Mouse (Mus musculus) T-helper 2 cell (primary cell): ENCODE results near the gene Gm39115.
"Not testable (repeated sequence)": the region's sequence is repeated elsewhere in the genome, so short reads cannot be mapped to it uniquely, and the experiment has no call there.

Source experiments
- in situ Hi-C: fragments of 300-600 bp; cut with MboI, MseI; formaldehyde crosslinking; loops from one replicate; pipeline ENCODE4 v1.15.1; 2025; ENCODE audit warnings: high pct_unique_total_duplicates

Gm39115 gene

GRCm38 (mm10) chr7:142135934-142136333, at the start of gene Gm39115:
Gene Gm39115 (minus strand): TSS chr7:142136034.
- in situ Hi-C loops, result not testable (repeated sequence)

DNA sequence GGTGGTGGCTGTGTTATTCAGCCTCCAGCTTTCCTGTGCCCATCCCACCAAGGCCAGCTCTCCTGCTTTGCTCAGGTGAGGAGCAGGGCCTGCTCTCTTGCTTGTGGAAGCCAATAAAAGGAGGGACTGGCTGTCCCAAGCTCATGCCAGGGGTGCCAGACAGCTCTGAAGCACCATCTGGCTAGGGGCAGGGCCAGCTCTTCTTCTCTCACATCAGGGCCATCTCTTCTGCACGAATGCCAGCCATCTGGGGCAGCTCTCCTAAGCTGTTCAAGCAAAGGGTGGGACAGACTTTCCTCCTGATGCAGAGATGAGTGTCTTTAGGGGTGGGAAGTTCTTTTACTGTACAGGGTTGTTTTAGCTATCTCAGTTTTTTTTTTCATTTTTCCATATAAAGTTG, 45.2 kb upstream of the Gm39115 start:
- in situ Hi-C loops, result no loop called here

GRCm38 (mm10) chr7:142178685-142179084, 42.9 kb upstream of the Gm39115 start:
- in situ Hi-C loops, result no loop called here

- in situ Hi-C loops, result not testable (repeated sequence)
These were observed 40.1 kb upstream of the Gm39115 start, which contains the start of gene Krtap5-2 for GRCm38 (mm10) chr7:142175905-142176304. Gene Krtap5-2 (minus strand): TSS chr7:142176005.

DNA sequence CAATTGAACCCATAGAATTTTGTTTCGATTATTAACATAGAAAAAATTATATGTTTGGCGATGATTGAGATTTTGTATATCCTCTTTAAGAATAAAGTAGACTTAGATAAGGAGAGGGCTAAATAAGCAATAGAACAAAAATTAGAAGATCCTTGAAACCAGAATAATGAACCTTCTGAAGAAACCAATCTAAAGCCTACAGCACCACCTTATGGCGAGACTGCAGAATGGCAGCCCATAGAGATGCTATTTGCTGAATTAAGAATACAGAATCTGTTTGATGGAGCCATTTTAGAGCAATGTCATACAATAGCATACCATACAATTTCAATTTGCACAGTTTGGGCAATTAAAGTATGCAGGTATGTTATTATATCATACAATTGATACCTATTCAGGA, 34.0 kb upstream of the Gm39115 start:
- in situ Hi-C loops, result loop anchor here (10.0 kb wide), 1 partner anchor 295 kb away; no protein-coding TSS in a partner anchor

GRCm38 (mm10) chr7:142165639-142166038, 29.8 kb upstream of the Gm39115 start, which contains the start of gene Gm4553:
Gene Gm4553 (minus strand): TSS chr7:142165739.
- in situ Hi-C loops, result loop anchor here (10.0 kb wide), 1 partner anchor 291 kb away; no protein-coding TSS in a partner anchor

- in situ Hi-C loops, result no loop called here
These were observed 23.5 kb upstream of the Gm39115 start for GRCm38 (mm10) chr7:142159366-142159765.

- in situ Hi-C loops, result not testable (repeated sequence)
These were observed 21.2 kb upstream of the Gm39115 start, which contains the start of gene Gm29735 for GRCm38 (mm10) chr7:142157013-142157412. Gene Gm29735 (minus strand): TSS chr7:142157113.

- in situ Hi-C loops, result no loop called here
These were observed 19.5 kb upstream of the Gm39115 start for GRCm38 (mm10) chr7:142155308-142155707.

DNA sequence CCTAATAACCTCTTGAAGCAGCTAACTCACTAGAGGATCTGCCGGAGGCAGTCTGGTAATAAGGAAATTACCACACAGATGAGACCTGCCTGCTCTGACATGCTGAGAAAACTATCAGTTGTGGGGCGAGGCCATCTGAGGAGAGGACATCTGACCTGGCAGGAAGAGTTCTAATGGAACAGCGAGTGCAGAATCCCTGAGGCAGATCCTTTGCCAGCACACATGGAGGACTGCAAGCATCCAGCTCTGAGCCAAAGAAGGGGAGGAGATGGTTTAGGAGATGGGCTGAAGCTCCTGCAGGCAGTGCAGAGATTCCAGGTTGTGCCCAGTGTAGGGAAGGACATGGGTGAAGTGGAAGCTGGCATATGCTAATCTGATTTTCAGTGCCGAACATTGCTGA, 16.4 kb upstream of the Gm39115 start:
- in situ Hi-C loops, result no loop called here

DNA sequence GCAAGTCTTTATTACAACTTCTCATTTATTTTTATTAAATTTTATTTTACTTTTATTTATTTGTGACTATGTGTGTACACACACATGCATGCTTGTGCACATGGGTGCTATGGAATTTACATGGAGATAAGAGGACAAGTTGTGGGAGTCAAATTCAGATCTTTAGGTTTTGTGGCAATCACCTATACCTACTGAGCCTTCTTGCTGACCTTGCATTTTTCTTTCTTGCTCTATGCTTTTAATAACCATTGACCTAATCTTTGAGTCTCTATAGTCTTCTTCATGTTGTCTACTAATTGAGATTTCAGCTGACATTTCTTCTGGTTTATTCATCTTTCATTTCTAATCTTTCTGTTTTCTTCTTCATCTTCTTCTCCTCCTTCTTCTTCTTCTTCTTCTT, 12.8 kb upstream of the Gm39115 start:
- in situ Hi-C loops, result no loop called here

- in situ Hi-C loops, result no loop called here
These were observed 10.2 kb upstream of the Gm39115 start for GRCm38 (mm10) chr7:142146033-142146432.

- in situ Hi-C loops, result no loop called here
These were observed 9.6 kb upstream of the Gm39115 start for GRCm38 (mm10) chr7:142145413-142145940.

DNA sequence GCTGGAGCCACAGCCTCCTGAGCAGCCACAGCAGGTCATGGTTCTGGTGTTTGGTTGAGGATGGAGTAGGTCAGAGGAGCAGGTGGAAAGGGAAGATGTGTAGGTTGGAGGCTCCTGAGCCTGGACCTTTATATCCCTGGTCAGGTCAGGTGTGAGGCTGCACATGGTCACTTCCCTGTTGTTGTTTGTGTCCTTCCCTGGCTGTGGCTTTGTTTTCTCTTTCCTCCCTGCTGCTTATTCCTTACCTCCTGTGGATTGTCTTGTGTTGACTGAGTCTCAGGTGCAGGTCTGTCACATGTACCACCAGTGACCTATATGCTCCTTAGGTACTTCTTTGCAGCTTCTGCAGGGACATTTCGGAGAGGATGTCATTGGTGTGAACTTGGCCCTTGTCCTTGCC, 8.7 kb upstream of the Gm39115 start, which contains the start of gene Gm45337:
Gene Gm45337, minus strand, starts transcription at position 101 of the 400 bp plus-strand sequence.
- in situ Hi-C loops, result no loop called here

DNA sequence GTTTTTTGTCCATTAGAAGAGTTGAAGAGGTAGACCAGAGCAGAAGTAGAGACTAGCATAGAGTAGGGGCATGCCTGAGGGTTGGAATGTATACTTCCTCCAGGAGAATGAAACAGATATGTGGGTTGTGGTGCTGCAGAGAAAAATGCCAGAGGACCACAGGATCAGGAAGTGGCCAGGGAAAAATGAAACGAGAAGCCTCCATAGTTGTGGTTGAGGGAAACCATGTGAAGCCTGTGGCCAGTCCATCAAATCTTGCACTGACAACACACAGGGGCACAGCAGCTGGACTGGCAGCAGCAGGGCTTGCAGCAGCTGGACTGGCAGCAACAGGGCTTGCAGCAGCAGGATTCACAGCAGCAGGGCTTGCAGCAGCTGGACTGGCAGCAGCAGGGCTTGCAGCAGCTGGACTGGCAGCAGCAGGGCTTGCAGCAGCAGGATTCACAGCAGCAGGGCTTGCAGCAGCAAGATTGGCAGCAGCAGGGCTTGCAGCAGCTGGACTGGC, 7.7 kb upstream of the Gm39115 start:
- in situ Hi-C loops, result not testable (repeated sequence)

GRCm38 (mm10) chr7:142140696-142141095, 4.9 kb upstream of the Gm39115 start:
- in situ Hi-C loops, result no loop called here

- in situ Hi-C loops, result no loop called here
These were observed 1.4 kb downstream of the Gm39115 start for GRCm38 (mm10) chr7:142134206-142134995.

DNA sequence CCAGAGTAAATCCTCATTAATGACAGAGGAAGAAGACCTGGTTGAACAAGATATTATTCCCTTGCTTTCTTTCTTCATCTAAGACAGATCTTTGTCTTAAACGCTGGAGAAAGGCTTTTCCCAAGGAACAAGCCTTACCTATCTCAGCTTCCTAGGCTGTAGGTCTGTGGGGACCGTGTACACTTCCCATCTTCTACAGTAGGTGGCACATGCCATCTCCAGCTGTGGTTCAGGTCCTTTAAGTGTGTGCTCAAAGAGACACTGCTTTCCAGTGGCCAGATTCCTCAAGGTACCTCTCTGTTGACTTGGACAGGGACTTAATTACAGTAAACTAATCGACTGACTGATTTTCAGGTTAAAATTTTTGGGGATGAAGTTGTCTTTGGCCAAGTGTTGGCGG, 7.0 kb downstream of the Gm39115 start:
- in situ Hi-C loops, result no loop called here

- in situ Hi-C loops, result not testable (repeated sequence)
These were observed 15.2 kb downstream of the Gm39115 start, which contains the start of gene Gm45618 for GRCm38 (mm10) chr7:142120629-142121028. Gene Gm45618 (minus strand): TSS chr7:142120729.

DNA sequence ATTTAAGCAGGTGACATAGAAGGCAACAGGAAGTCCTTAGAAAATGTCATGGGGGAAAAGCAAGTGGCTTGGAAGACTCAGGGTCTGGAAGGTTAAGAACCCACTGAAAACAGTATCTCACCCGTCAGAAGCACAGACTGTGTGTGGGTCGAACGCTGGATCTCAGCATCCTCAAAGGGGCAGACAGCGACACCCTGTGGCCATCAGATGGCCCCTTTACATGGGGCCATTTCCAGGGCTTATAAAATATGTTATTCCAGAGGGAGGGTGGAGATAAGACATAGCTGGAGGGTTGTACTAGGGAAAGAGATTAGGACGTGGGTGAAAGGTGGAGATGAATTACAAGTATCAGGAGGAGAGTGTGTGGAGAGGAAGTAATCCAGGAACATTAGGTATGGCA, 16.2 kb downstream of the Gm39115 start:
- in situ Hi-C loops, result loop anchor here (10.0 kb wide), 1 partner anchor 1505 kb away; the partner anchor contains the start of gene Tnfrsf26

DNA sequence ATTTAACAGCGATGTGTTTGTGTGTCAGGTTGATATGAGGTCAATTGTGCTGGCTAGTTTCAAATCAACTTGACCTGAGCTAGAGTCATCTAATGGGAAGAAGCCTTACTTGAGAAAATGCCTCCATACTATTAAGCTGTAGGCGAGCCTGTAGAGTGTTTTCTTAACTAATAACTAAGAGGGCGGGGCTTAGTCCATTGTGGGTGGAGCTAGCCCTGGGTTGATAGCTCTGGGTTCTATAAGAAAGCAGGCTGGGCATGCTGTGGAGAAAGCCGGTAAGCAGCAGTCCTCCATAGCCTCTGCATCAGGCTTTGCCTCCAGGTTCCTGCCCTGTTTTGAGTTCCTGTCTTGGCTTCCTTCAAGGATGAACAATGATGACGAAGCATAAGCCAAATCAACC, 31.1 kb downstream of the Gm39115 start:
- in situ Hi-C loops, result no loop called here

DNA sequence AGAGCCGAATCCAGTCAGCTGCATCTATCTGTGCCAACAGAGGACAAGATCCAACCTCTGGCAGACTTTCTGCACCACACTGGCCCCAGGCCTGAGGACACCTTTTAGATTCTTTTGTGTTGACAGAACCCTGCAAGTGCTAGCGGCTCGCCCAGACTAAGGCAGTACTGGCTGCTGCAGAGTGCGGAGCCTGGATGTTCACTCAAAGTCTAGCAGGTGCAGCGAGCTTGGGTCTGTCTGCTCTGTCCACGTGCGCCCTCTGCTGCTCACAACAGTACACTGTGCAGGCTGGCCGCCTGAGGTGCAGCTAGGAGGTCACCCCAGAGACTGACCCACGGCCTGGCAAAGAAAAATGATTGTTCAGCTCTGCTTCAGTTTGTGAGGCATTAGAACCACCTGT, 38.1 kb downstream of the Gm39115 start:
- in situ Hi-C loops, result loop anchor here (5.0 kb wide), 1 partner anchor 35 kb away; the partner anchor contains the start of gene Mob2
